Mouse (Mus musculus): ENCODE measurements around the gene Ctnna3.

GRCm38 (mm10) chr10:64181696-64182095, 751.8 kb downstream of the Ctnna3 start:
- TF ChIP-seq CHD2 (IDR thresholded peaks at IDR 0.05; ENCODE audit: low read length) (no peak), POLR2A (IDR thresholded peaks at IDR 0.05; ENCODE audit: control insufficient read depth in 1 of 2, insufficient read depth in 1 of 2, low read depth in 1 of 2, low read length in 2 of 2, poor library complexity in 1 of 2) (no peak), ZMIZ1 (IDR thresholded peaks at IDR 0.05; ENCODE audit: low read depth, low read length) (no peak), CTCF (IDR thresholded peaks at IDR 0.05 in 2 of 3, conservative IDR thresholded peaks at IDR 0.05 in 1 of 3; ENCODE audit: control insufficient read depth in 1 of 3, insufficient read depth in 1 of 3, low read depth in 2 of 3, low read length in 3 of 3, poor library complexity in 1 of 3, severe bottlenecking in 1 of 3) (no peak), ETS1 (IDR thresholded peaks at IDR 0.05; ENCODE audit: low read depth, low read length) (no peak), RCOR1 (IDR thresholded peaks at IDR 0.05; ENCODE audit: low read depth, low read length) (no peak), GABPA (IDR thresholded peaks at IDR 0.05; ENCODE audit: low read depth, low read length) (no peak), GATA1 (IDR thresholded peaks at IDR 0.05; ENCODE audit: low read depth, low read length) (no peak)
